Mouse (Mus musculus) heart, embryonic 15.5 days (tissue): ENCODE measurements around the gene Mettl22. TPM values are rescaled to one million over a fixed set of nuclear protein-coding genes. Genes with fewer than 3 reads are reported as not detected.
A peak's percentile ranks its signal among the peaks of the same experiment; 100 is the strongest.

Experiments
- ATAC-seq: fragments of 200-750 bp; cut with Nextera tagmentation; replicated peaks from 2 replicates; pipeline ENCODE4 v1.8.0; 2017; ENCODE audit warnings: low read depth, moderate TSS enrichment; ENCODE audit not compliant: insufficient number of reproducible peaks, insufficient read depth, low FRiP score
- H3K27ac ChIP-seq: fragments of 300-500 bp; sonication (generic); 2 replicates; pipeline ENCODE4 v1.5.1; 2015; ENCODE audit warnings: mild to moderate bottlenecking, inconsistent platforms
- H3K27me3 ChIP-seq: fragments of 300-500 bp; sonication (generic); 2 replicates; pipeline ENCODE4 v1.6.1; 2015; ENCODE audit warnings: inconsistent platforms
- H3K36me3 ChIP-seq: fragments of 300-500 bp; sonication (generic); 2 replicates; pipeline ENCODE4 v1.6.1; 2015; ENCODE audit warnings: mild to moderate bottlenecking, inconsistent platforms
- H3K4me1 ChIP-seq: fragments of 300-500 bp; sonication (generic); replicated peaks from 2 replicates; pipeline ENCODE4 v1.6.1; 2015; ENCODE audit warnings: inconsistent platforms
- H3K4me2 ChIP-seq: fragments of 300-500 bp; sonication (generic); 2 replicates; pipeline ENCODE4 v1.6.1; 2015; ENCODE audit warnings: inconsistent platforms, mild to moderate bottlenecking, moderate library complexity
- H3K4me3 ChIP-seq: fragments of 300-500 bp; sonication (generic); 2 replicates; pipeline ENCODE4 v1.5.1; 2015; ENCODE audit warnings: mild to moderate bottlenecking, inconsistent platforms
- H3K9ac ChIP-seq: fragments of 300-500 bp; sonication (generic); 2 replicates; pipeline ENCODE4 v1.6.1; 2015; ENCODE audit warnings: mild to moderate bottlenecking, inconsistent platforms
- H3K9me3 ChIP-seq: fragments of 300-500 bp; sonication (generic); replicated peaks from 2 replicates; pipeline ENCODE4 v1.6.1; 2016; ENCODE audit warnings: inconsistent platforms
- WGBS: fragments of 180-500 bp; shearing (Covaris S2); methylation state at CpG from one replicate; pipeline ENCODE4 v1.1.7; 2015; ENCODE audit warnings: mixed read lengths; 5-methylcytosine and 5-hydroxymethylcytosine counted together
- polyA plus RNA-seq: library from polyadenylated mRNA; unstranded; fragments of >200 nt; fragmentation: Nextera tagmentation; extraction: Ambion mirVana; gene quantifications from 2 replicates; pipeline ENCODE4 v1.2.1, GENCODE M21; 2015

Gene Mettl22
- polyA plus RNA-seq, 1 experiment from 2014 or later, result 37.9 TPM

GRCm38 (mm10) chr16:8455221-8455620 lies 15.4 kb upstream of the Mettl22 start:
- H3K27ac ChIP-seq, result no peak overlapping the region
- 20% methylated on average over 2 of the region's 2 CpGs for WGBS

GRCm38 (mm10) chr16:8458391-8458790 lies 12.2 kb upstream of the Mettl22 start:
- no peak overlapping the region for H3K4me2 ChIP-seq
- H3K27me3 ChIP-seq, result peaks cover 9% of the 10 kb centered on the region; the same call in 1 of the 2 replicates
- WGBS, result 83% methylated on average over 4 of the region's 4 CpGs
- H3K4me3 ChIP-seq, result no peak overlapping the region
- no peaks in the 10 kb centered on the region for H3K4me1 ChIP-seq
- H3K9ac ChIP-seq, result no peak overlapping the region
- no peak for ATAC-seq
- H3K9me3 ChIP-seq, result no peaks in the 10 kb centered on the region
- no peak overlapping the region for H3K27ac ChIP-seq
- H3K36me3 ChIP-seq, result no peaks in the 10 kb centered on the region

More at GRCm38 (mm10) chr16:8455221-8455620, 15.4 kb upstream of the Mettl22 start:
- no peak overlapping the region for H3K9ac ChIP-seq
- no peak overlapping the region for H3K4me3 ChIP-seq
- peaks cover 9% of the 10 kb centered on the region; the same call in 1 of the 2 replicates for H3K27me3 ChIP-seq
- ATAC-seq, result no peak
- H3K9me3 ChIP-seq, result no peaks in the 10 kb centered on the region
- H3K4me1 ChIP-seq, result no peaks in the 10 kb centered on the region
- H3K36me3 ChIP-seq, result no peaks in the 10 kb centered on the region
- no peak overlapping the region for H3K4me2 ChIP-seq

GRCm38 (mm10) chr16:8459098-8459497 lies 11.5 kb upstream of the Mettl22 start:
- Histone ChIP-seq H3K4me1 (no peaks in the 10 kb centered on the region), H3K4me3 (no peak overlapping the region), H3K4me2 (no peak overlapping the region), H3K9me3 (no peaks in the 10 kb centered on the region), H3K36me3 (no peaks in the 10 kb centered on the region), H3K27ac (no peak overlapping the region), H3K9ac (no peak overlapping the region), H3K27me3 (peaks cover 7% of the 10 kb centered on the region; the same call in 1 of the 2 replicates)
- ATAC-seq, result no peak
- 28% methylated on average over 6 of the region's 6 CpGs for WGBS

GRCm38 (mm10) chr16:8470132-8470531 lies 456 bp upstream of the Mettl22 start:
- H3K9ac ChIP-seq, result no peak overlapping the region
- WGBS, result 62% methylated on average over 2 of the region's 2 CpGs
- peaks cover 4% of the 10 kb centered on the region for H3K4me1 ChIP-seq
- no peaks in the 10 kb centered on the region for H3K36me3 ChIP-seq
- H3K4me3 ChIP-seq, result peak overlapping the region; percentile 74
- H3K9me3 ChIP-seq, result no peaks in the 10 kb centered on the region
- H3K27me3 ChIP-seq, result no peaks in the 10 kb centered on the region; the same call in 1 of the 2 replicates
- H3K27ac ChIP-seq, result no peak overlapping the region
- H3K4me2 ChIP-seq, result peak overlapping the region; percentile 72
- no peak for ATAC-seq

- H3K27me3 ChIP-seq, result no peaks in the 10 kb centered on the region
- H3K27ac ChIP-seq, result no peak overlapping the region
- no peaks in the 10 kb centered on the region for H3K9me3 ChIP-seq
- H3K4me3 ChIP-seq, result no peak overlapping the region
- no peak overlapping the region for H3K9ac ChIP-seq
- H3K4me1 ChIP-seq, result no peaks in the 10 kb centered on the region
- WGBS, result 94% methylated on average over 9 of the region's 9 CpGs
- no peak for ATAC-seq
- no peak overlapping the region for H3K4me2 ChIP-seq
- H3K36me3 ChIP-seq, result peaks cover 32% of the 10 kb centered on the region
Observed at GRCm38 (mm10) chr16:8487396-8488005, 16.9 kb downstream of the Mettl22 start.

- H3K27ac ChIP-seq, result no peak overlapping the region
- no peaks in the 10 kb centered on the region for H3K27me3 ChIP-seq
- H3K9me3 ChIP-seq, result no peaks in the 10 kb centered on the region
- peaks cover 24% of the 10 kb centered on the region for H3K36me3 ChIP-seq
- no peak overlapping the region for H3K4me3 ChIP-seq
- H3K4me2 ChIP-seq, result no peak overlapping the region
- no peak for ATAC-seq
- H3K9ac ChIP-seq, result no peak overlapping the region
- WGBS, result 81% methylated on average over 5 of the region's 5 CpGs
- H3K4me1 ChIP-seq, result no peaks in the 10 kb centered on the region
Observed at GRCm38 (mm10) chr16:8489340-8489739, 18.8 kb downstream of the Mettl22 start.

GRCm38 (mm10) chr16:8491743-8492490 lies 21.3 kb downstream of the Mettl22 start:
- no peaks in the 10 kb centered on the region for H3K9me3 ChIP-seq
- H3K27ac ChIP-seq, result no peak overlapping the region
- H3K9ac ChIP-seq, result no peak overlapping the region
- no peak overlapping the region for H3K4me3 ChIP-seq
- no peaks in the 10 kb centered on the region for H3K4me1 ChIP-seq
- ATAC-seq, result no peak
- H3K36me3 ChIP-seq, result peaks cover 9% of the 10 kb centered on the region; the same call in 1 of the 2 replicates
- no peaks in the 10 kb centered on the region for H3K27me3 ChIP-seq
- 38% methylated on average over 13 of the region's 13 CpGs for WGBS
- no peak overlapping the region for H3K4me2 ChIP-seq

GRCm38 (mm10) chr16:8494268-8494667 lies 23.7 kb downstream of the Mettl22 start:
- H3K9me3 ChIP-seq, result no peaks in the 10 kb centered on the region
- H3K4me2 ChIP-seq, result no peak overlapping the region
- no peaks in the 10 kb centered on the region for H3K27me3 ChIP-seq
- H3K4me1 ChIP-seq, result no peaks in the 10 kb centered on the region
- H3K27ac ChIP-seq, result no peak overlapping the region
- ATAC-seq, result peak; percentile 47; the same call in 1 of the 2 replicates
- WGBS, result 18% methylated on average over 4 of the region's 4 CpGs
- no peak overlapping the region for H3K9ac ChIP-seq
- H3K36me3 ChIP-seq, result no peaks in the 10 kb centered on the region
- no peak overlapping the region for H3K4me3 ChIP-seq

- Histone ChIP-seq H3K4me2 (no peak overlapping the region), H3K4me3 (no peak overlapping the region), H3K9me3 (no peaks in the 10 kb centered on the region), H3K27ac (no peak overlapping the region), H3K4me1 (no peaks in the 10 kb centered on the region), H3K36me3 (no peaks in the 10 kb centered on the region), H3K9ac (no peak overlapping the region), H3K27me3 (no peaks in the 10 kb centered on the region)
- WGBS, result 43% methylated on average over 2 of the region's 2 CpGs
- ATAC-seq, result no peak
Observed at GRCm38 (mm10) chr16:8496967-8497366, 26.4 kb downstream of the Mettl22 start.

- no peak for ATAC-seq
- H3K9me3 ChIP-seq, result no peaks in the 10 kb centered on the region
- H3K4me2 ChIP-seq, result no peak overlapping the region
- H3K36me3 ChIP-seq, result no peaks in the 10 kb centered on the region
- WGBS, result 17% methylated on average over 2 of the region's 2 CpGs
- no peak overlapping the region for H3K27ac ChIP-seq
- no peak overlapping the region for H3K9ac ChIP-seq
- no peaks in the 10 kb centered on the region for H3K4me1 ChIP-seq
- no peak overlapping the region for H3K4me3 ChIP-seq
- H3K27me3 ChIP-seq, result no peaks in the 10 kb centered on the region
Observed at GRCm38 (mm10) chr16:8504271-8504670, 33.7 kb downstream of the Mettl22 start.

- Histone ChIP-seq H3K4me2 (no peak overlapping the region), H3K9me3 (no peaks in the 10 kb centered on the region), H3K27me3 (no peaks in the 10 kb centered on the region; the same call in 1 of the 2 replicates), H3K9ac (no peak overlapping the region), H3K36me3 (no peaks in the 10 kb centered on the region), H3K27ac (no peak overlapping the region), H3K4me1 (peaks cover 18% of the 10 kb centered on the region), H3K4me3 (no peak overlapping the region)
- 63% methylated on average over 5 of the region's 5 CpGs for WGBS
- ATAC-seq, result no peak
Observed at GRCm38 (mm10) chr16:8509894-8510293, 39.3 kb downstream of the Mettl22 start.
